Mouse (Mus musculus): ENCODE results near the gene Aldh5a1.

The Aldh5a1 gene

DNA sequence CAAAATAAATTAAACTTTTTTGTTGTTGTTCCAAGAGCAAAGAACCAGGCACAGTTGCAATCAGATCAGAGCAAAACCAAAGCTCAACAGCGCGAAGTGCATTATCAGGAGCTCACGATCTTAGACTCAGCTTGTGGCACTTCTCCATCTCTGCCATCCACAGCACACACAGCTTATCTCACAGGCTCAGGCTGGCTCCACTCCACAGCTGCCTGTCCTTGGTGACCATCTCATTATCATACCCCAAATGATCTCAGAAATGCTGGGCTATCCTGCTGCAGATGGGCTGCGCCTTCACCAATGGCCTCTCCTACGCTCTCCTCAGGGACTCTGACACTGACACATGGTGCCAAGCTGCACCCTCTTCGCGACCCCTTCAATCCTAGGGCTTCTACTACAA, 4.3 kb downstream of the Aldh5a1 start:
- no peak for DNase-seq (ENCODE audit: low spot score)

DNA sequence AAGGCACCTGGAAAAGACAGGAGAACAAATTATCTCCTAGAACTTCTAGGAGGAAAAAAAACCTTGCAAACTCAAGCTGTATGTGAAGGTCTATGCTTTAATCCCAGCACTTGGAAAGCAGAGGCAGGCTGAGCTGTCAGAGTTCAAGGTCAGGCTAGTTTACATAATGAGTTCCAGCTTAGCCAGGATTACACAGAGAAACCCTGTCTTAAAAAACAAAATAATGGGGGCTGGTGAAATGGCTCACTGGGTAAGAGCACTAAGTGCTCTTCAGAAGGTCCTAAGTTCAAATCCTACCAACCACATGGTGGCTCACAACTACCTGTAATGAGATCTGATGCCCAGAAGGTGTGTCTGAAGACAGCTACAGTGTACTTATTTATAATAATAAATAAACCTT, 6.9 kb downstream of the Aldh5a1 start:
- no peak for DNase-seq (ENCODE audit: low spot score)

DNA sequence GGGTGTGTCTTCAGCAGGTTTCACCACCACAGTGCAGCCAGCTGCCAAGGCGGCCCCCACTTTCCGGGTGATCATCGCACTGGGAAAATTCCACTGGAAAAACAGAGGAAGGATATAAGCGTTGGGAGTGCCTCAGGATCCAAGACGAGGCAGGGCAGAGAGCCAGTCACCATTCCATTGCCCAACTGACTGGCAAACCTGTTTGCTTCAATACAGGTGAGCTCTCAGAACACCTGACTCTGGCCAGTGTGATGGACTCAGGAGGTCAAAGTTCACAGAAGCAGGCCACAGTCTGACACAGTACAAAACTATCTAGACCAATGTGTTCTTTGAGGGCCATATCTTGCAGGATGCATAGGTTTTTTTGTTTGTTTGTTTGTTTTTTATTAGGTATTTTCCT, 13.5 kb downstream of the Aldh5a1 start:
- no peak for DNase-seq (ENCODE audit: low spot score)

DNA sequence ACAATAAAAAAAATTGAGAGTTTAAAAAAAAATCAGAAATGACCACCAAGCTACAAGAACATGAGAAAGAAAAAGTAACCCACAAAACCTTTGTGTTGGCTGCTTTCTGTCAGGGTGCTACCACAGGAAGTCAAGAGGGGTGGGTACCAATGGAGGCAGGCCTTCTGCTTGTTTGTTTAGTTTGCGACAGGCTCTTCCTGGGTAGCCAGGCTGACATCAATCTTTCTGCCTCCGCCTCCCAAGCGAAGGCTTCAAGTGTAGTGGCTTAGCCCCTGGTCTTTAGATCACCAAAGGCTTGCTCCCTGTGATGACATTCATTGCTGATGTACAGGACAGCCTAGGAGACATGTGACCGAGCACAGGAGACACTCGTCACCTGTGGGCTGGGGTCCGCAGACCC, 16.2 kb downstream of the Aldh5a1 start:
- no peak for DNase-seq (ENCODE audit: low spot score)

DNA sequence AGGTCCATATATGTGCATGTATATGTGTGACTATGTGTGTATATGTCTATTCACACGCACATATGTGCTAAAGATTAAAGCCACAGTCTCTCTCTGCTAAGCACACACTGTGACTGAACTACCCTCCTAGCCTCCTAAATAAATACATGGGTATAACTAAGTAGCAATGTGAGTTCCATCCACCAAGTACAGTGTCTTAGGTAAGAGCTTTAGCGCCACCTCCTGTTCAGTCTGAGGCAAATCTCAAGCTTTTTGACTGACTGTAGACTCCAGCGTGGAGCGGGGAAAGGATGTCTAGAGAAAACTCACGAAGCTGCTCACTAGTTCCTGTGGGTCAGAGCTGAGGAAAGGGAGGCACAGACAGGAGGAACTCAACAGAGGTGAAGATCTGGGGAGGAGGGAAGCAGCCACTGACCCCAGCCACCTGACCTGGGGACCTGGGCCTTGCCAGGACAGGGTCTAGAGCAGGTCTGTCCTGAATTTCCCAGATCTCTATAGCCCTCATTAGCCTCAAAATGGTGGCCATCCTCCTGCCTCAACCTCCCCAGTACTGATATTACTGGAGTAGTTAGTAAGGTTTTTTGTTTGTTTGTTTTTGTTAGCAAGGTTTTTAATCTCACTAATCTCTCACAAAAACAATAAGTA, 17.0 kb downstream of the Aldh5a1 start:
- peak; percentile 21 for DNase-seq (ENCODE audit: low spot score)

DNA sequence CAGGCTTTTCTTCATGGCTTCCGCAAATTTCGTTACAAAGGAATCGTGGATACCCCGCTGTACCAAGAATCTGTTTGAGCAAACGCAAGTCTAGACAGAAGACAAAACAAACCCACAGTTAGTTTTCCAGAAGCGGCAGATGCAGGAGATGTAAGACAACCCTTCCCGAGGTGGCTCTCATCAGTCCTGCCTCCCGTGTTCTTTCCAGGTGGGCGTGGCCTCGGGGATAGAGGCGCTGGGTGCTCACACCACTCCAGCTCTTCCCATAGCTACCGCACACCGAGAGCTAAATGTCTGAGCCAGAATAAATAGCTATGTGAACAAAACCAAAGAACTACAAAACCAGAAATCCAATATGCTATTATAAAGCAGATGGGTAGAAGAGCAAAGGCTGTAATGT, 21.6 kb downstream of the Aldh5a1 start:
- no peak for DNase-seq (ENCODE audit: low spot score)

DNA sequence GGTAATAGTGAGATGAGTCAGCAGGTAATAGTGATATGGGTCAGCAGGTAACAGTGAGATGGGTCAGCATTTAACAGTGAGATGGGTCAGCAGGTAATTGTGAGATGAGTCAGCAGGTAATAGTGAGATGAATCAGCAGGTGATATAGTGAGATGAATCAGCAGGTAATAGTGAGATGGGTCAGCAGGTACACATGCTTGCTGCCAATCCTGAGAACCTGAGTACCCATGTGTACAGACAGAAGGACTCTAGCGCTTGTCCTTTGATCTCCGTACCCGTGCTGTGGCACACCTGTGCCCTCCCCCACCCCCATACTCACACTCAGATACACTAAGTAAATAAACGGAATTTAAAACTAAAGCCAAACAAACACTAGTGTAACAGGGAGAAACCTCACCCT, 22.5 kb downstream of the Aldh5a1 start:
- no peak for DNase-seq (ENCODE audit: low spot score)

DNA sequence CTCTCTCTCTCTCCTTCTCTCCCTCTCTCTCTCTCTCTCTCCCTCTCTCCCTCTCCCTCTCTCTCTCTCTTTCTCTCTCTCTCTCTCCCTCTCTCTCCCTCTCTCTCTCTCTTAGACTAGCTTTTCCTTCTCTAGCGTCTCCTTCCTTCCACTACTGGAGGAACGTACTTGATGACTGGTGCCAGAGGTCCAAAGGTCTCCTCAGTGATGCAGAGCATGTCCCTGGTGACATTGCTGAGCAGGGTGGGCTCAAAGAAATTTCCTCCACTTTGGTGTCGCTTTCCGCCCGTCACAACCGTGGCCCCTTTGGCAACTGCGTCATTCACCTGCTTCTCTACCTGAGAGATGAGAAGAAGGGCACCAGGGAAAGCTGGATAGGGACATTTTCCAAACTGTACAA, 23.9 kb downstream of the Aldh5a1 start:
- no peak for DNase-seq (ENCODE audit: low spot score)

DNA sequence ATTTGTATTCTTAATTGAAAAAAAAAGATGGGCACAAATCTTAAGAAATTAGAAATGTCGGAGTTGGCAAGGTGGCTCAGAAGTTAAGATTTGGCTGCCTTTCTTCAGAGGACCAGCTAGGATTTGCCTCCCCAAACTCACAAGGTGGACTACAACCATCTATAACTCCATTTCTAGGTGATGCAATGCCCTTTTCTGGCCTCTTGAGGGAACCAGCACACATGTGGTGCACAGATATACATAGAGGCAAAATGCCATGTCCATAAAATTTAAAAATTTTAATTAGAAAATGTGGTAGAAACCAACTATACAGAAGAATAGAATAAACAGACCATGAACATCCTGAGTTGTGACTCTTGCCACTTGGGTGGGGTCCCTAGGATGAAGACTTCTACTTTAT, 28.3 kb downstream of the Aldh5a1 start:
- DNase-seq (ENCODE audit: low spot score) = no peak

DNA sequence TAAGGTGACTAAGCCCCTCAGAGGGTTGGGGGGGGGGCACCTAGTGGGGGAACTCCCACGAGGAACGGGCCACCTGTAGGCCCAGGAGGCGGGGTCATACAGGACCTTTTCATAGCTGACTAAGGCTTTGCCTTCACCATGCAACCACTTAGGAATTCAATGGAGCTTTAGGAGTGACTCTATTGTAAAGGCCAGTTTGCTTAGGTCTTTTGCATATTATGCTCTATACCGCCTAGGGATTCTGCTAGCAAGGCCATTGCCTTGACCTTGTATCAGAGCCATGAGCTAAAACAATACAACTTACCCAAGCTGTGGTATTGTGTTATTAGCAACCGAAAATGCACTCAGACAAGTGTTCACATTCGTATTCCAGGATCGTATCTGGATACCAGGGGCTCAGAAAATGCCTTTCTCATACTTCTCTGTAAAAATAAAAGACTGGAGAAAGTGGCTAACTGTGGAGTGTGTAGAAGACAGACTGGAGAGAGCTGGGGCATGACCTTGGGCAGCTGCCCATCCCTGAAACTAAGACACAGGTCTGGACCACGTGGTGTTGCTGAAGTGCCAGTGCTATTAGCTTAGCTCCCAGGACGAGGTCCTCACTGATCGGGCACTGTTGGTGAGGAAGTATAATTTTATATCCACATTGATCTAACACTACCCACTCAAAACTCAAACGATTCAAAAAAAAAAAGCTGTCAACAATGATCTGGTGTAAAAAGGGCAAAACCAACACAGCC, 30.5 kb downstream of the Aldh5a1 start:
- DNase-seq (ENCODE audit: low spot score) = peak; percentile 23

DNA sequence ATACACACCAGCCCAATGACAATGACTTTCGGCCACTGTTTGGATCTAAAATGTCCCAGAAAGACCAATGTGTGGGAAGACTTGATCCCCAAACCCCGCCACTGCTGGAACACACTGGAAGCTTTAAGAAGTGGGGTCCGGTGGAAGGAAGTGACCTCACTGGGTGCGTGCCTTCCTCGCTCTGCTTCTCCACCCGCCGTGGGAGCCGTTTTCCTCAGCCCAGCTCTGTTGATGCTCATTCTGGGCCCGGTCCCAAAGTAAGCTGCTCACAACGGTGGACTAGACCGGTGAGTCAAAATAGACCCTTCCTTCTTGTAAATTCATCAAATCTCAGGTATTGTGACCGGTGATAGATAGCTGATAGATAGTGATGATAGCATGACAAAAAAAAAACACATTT, 32.0 kb downstream of the Aldh5a1 start:
- no peak for DNase-seq (ENCODE audit: low spot score)

DNA sequence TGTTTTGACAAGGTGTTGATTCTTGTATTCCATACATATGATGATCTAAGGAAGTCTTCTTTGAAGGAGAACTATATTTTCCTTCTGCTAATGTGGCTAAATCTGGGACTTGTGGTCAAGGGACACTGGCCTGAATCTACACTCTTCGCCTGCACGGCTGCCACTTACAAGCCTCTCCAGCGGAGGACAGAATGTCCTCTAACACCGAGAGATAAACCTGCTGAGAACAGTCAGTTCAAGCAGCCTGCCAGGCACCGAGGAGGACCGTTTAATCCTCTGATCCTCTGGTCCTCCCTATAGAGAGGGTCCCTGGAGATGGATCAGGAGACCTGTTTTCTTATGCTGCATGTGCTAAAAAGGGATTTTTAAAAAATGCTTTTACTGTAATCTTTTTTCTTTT, 34.0 kb downstream of the Aldh5a1 start:
- DNase-seq (ENCODE audit: low spot score) = no peak

DNA sequence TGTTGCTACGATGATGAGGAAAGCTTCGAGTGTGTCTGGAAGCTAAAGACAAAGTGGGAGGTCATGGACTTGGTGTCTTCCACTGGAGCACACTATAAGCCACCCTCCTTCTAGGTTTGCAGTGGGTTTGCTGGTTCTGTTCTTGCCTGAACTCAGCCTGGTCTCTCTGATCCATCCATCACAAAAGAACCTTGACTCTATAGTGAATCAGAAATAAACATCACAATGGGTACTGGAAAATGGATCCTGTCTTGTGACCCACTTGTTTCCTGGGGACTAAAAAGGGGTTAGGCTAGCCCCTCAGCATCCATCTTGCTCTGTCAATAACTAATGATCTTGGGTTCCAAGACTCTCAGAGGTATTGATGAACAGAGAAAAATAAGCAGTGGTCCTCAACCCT, 35.5 kb downstream of the Aldh5a1 start:
- no peak for DNase-seq (ENCODE audit: low spot score)

DNA sequence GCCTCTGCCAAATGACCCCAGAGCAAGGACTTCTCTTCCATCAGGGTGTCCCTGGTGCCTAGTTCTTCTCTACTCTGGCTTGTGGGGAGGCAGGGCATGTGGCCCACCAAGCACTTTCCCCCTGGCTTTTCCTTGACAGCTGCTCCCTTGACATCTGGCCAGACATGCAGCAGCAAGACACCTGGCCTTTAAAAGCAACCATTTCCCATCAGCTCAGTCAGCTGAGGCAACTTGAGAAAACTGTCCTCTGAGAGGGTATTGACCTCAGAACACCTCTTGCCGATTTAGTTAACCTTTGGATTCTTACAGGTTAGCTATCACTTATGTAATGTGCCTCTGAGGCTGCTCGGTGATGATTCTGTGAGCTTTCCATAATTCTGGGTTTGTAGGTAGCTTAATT, 43.6 kb downstream of the Aldh5a1 start:
- DNase-seq (ENCODE audit: low spot score) = no peak

DNA sequence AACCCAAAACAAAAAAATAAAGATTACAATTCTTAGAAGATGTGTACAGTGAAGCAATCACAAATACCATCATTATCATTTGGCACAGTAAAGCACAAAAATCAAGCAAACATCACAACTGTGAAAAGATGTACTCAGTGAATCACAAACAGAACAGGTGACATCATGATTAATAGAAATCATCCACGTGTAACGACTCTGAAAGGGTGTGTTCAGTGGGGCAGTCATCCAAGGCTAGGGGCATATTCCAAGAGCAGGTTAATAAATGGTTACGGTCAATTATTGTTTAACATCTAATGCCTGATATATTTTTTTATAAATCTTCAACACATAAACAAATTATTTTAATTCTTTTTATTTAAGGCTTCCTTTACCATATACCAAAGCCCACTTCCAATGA, 44.9 kb downstream of the Aldh5a1 start:
- DNase-seq (ENCODE audit: low spot score) = no peak

DNA sequence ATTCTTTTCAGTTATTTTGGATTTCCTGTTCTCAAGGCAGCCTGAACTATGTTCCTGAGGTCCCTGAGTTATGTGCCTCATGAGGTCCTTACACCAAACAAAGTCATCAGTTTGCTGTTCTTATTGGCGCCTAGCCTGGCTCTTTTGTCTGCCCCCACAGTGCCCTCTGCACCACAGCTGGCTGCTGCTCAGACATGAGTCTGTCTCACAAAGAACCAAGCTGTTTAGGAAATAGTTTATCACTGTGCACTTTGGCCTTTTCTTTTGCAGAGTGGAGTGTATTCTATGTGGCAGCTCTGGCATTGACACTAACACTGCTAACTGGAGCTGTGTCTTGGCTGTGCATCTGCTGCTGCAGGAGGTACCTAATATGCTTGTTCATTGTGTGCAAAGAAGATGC, 47.9 kb downstream of the Aldh5a1 start:
- no peak for DNase-seq (ENCODE audit: low spot score)

DNA sequence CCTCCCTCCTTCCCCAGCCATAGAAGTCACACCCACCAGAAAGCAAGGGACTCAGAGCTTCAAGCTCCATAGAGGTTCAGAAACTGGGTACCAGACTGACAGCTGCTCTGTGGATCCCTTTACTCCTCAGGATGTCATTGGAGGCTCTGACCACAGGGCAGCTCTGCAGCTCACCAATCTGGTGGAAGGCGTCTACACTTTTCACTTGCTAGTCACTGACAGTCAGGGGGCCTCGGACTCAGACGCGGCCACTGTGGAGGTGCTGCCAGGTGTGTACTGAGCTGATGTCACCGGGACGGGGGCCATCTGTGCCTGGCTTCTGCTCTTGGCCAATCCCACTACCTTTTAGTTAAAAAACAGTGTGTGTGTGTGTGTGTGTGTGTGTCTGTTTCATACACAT, 55.0 kb downstream of the Aldh5a1 start:
- peak; percentile 23 for DNase-seq (ENCODE audit: low spot score)

DNA sequence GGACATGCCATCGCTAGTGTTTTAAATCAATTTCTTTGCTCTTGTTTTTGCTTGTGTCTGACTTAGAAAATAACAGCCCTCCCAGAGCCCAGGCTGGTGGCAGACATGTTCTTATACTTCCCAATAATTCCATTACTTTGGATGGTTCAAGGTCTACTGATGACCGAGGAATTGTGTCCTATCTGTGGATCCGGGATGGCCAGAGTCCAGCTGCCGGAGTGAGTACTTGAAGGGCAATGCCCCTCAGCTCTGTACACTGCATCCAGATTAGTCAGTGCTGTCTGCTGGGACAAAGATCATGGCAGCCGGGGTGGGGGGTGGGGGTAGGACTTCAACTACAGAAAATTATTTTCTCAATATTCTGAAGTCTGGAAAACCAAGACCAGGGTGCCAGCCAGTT, 56.8 kb downstream of the Aldh5a1 start:
- no peak for DNase-seq (ENCODE audit: low spot score)

DNA sequence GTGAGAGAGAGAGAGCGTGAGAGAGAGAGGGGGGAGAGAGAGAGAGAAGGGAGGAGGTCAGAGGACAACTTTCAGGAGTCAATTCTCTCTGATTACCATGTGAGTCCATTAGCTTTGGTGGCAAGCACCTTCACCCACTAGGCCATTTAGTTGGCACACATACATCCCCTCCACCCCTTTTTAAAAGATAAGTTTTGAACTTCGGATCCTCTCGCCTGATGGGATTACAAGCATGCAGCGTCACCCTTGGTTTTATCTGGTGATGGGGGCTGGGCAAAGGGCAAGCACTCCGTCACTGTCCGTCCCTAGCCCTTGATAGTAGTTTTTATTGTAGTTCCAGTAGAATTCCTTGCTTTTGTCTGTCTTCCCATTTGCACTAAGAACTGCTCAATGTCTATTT, 57.3 kb downstream of the Aldh5a1 start:
- no peak for DNase-seq (ENCODE audit: low spot score)

DNA sequence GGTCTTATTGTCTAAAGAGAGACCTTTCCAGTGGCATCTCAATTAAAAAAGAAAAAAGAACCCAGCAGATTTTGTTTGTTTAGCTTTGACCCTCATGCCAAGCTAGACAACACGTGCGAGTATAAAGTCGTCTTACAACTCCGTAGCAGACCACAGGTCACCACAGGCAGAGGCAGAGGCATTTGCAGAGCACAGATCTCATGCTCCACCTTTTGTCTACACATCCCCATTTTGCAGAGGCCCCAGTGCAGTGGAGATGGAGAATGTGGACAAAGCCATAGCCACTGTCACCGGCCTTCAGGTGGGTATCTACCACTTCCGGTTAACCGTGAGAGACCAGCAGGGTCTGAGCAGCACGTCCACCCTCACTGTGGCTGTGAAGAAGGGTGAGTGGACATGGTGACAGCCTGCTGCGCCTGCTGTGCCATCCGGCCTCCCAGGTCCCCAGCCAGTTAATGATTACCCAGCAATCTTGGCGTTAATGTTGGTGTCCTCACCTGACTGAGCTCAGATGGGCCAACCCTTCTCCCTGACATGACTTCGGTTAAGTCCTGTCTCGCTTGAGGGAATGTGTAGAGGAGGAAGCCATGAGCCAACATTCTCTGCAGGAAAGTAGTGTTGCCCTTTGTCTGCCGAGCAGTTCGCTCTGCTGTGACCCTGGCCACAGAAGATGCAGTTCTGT, 58.0 kb downstream of the Aldh5a1 start:
- no peak for DNase-seq (ENCODE audit: low spot score)

DNA sequence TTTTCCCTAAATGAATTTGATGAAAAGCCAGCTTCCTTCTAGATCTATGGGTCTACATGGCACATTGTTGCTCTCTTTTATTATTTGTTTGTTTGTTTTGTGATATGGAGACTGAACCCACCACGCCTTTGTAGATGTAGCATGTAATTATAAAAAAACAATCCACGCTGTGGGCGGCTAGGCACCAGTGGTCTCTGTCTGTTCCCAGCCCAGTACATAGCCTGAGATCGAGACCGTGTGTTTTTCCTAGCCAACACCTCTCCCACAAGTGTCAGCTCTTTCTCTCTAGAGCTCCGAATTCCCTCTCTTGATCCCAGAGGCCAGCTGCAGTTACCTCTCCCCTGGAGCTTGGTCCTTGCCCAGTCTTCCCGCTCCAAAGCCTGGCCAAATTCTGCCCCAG, 69.2 kb downstream of the Aldh5a1 start:
- no peak for DNase-seq (ENCODE audit: low spot score)

DNA sequence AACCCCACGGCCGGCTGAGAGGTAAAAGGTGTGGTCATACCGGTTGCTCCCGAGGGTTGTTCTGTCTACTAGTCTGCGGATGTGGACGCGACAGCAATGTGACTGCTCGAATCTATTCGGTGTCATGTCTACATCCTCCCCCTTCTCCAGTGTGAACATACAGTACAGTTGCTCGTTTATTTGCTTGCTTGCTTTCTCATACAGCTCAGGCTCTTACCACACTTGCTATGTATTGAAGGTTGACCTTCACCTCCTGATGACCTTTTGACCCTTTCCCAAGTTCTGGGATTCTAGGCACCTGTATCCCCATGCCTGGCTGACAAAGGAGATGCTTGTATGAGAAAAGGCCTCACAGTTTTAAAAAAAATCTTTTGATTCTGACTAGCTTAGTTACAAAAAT, 69.7 kb downstream of the Aldh5a1 start:
- DNase-seq (ENCODE audit: low spot score) = no peak

Data from ovary, postnatal 36 days (tissue).